Mouse (Mus musculus) testis, adult 2 months (tissue): ENCODE data around the gene Stxbp2.

Experiments used
- CTCF ChIP-seq: fragments of 200-500 bp; IDR thresholded peaks from 2 replicates; pipeline ENCODE4 v1.5.1; 2012; ENCODE audit warnings: low read depth, mild to moderate bottlenecking, inconsistent platforms, low read length, moderate library complexity; ENCODE audit not compliant: control insufficient read depth, insufficient read depth, insufficient replicate concordance
- POLR2A ChIP-seq: fragments of 200-500 bp; IDR thresholded peaks from 2 replicates; pipeline ENCODE4 v1.6.1; 2012; ENCODE audit warnings: low read depth, mild to moderate bottlenecking, inconsistent platforms, low read length, moderate library complexity; ENCODE audit not compliant: control insufficient read depth

- TF ChIP-seq CTCF (no peak), POLR2A (no peak)
Measured at GRCm38 (mm10) chr8:3628014-3628413, 2.7 kb upstream of the Stxbp2 start.
